Mouse (Mus musculus): ENCODE measurements around the gene Cdc42bpg. TPM values are rescaled to one million over a fixed set of nuclear protein-coding genes. Genes with fewer than 3 reads are reported as not detected.

Cdc42bpg gene
- polyA plus RNA-seq, 1 experiment from 2014 or later: 0.64 TPM

- H3K4me1 ChIP-seq (ENCODE audit: control insufficient read depth, insufficient read depth, low read length): no peaks in the 10 kb centered on the region; the same call in 1 of the 2 replicates
- H3K27me3 ChIP-seq (ENCODE audit: control insufficient read depth, insufficient read depth, low read length): no peaks in the 10 kb centered on the region
- H3K4me2 ChIP-seq (ENCODE audit: low read depth, low read length): no peak overlapping the region
- ATAC-seq (replicated peaks; ENCODE audit: extremely low read depth, insufficient read depth, low FRiP score): no peak
- H3K9ac ChIP-seq (ENCODE audit: low read length): no peak overlapping the region
- H3K27ac ChIP-seq (ENCODE audit: low read length): no peak overlapping the region
- 53% methylated on average over 11 of the region's 11 CpGs for WGBS
- no peaks in the 10 kb centered on the region for H3K9me3 ChIP-seq (replicated peaks; ENCODE audit: control insufficient read depth, low read length)
- H3K4me3 ChIP-seq (ENCODE audit: low read length): no peak overlapping the region
- H3K36me3 ChIP-seq (ENCODE audit: control insufficient read depth, insufficient read depth): no peaks in the 10 kb centered on the region
These were observed 38.7 kb upstream of the Cdc42bpg start for GRCm38 (mm10) chr19:6267306-6268169.

- no peaks in the 10 kb centered on the region; the same call in none of the 2 replicates for H3K4me1 ChIP-seq (ENCODE audit: control insufficient read depth, insufficient read depth, low read length)
- peak; percentile 46; the same call in 1 of the 2 replicates for ATAC-seq (replicated peaks; ENCODE audit: extremely low read depth, insufficient read depth, low FRiP score)
- no peak overlapping the region for H3K27ac ChIP-seq (ENCODE audit: low read length)
- no peak overlapping the region for H3K4me3 ChIP-seq (ENCODE audit: low read length)
- no peaks in the 10 kb centered on the region for H3K27me3 ChIP-seq (ENCODE audit: control insufficient read depth, insufficient read depth, low read length)
- no peaks in the 10 kb centered on the region for H3K36me3 ChIP-seq (ENCODE audit: control insufficient read depth, insufficient read depth)
- 12% methylated on average over 8 of the region's 8 CpGs for WGBS
- no peak overlapping the region for H3K4me2 ChIP-seq (ENCODE audit: low read depth, low read length)
- no peaks in the 10 kb centered on the region for H3K9me3 ChIP-seq (replicated peaks; ENCODE audit: control insufficient read depth, low read length)
- H3K9ac ChIP-seq (ENCODE audit: low read length): no peak overlapping the region
These were observed 38.1 kb upstream of the Cdc42bpg start for GRCm38 (mm10) chr19:6268170-6268528.

- Histone ChIP-seq H3K27ac (ENCODE audit: low read length) (no peak overlapping the region), H3K9me3 (replicated peaks; ENCODE audit: control insufficient read depth, low read length) (no peaks in the 10 kb centered on the region), H3K4me1 (ENCODE audit: control insufficient read depth, insufficient read depth, low read length) (no peaks in the 10 kb centered on the region; the same call in none of the 2 replicates), H3K4me3 (ENCODE audit: low read length) (no peak overlapping the region), H3K4me2 (ENCODE audit: low read depth, low read length) (no peak overlapping the region), H3K27me3 (ENCODE audit: control insufficient read depth, insufficient read depth, low read length) (no peaks in the 10 kb centered on the region), H3K9ac (ENCODE audit: low read length) (no peak overlapping the region), H3K36me3 (ENCODE audit: control insufficient read depth, insufficient read depth) (no peaks in the 10 kb centered on the region)
- ATAC-seq (replicated peaks; ENCODE audit: extremely low read depth, insufficient read depth, low FRiP score): no peak
- 83% methylated on average over 7 of the region's 7 CpGs for WGBS
These were observed 37.6 kb upstream of the Cdc42bpg start for GRCm38 (mm10) chr19:6268670-6269132.

- Histone ChIP-seq H3K27ac (ENCODE audit: low read length) (no peak overlapping the region), H3K27me3 (ENCODE audit: control insufficient read depth, insufficient read depth, low read length) (no peaks in the 10 kb centered on the region), H3K36me3 (ENCODE audit: control insufficient read depth, insufficient read depth) (no peaks in the 10 kb centered on the region), H3K4me2 (ENCODE audit: low read depth, low read length) (no peak overlapping the region), H3K4me3 (ENCODE audit: low read length) (no peak overlapping the region), H3K9me3 (replicated peaks; ENCODE audit: control insufficient read depth, low read length) (no peaks in the 10 kb centered on the region), H3K4me1 (ENCODE audit: control insufficient read depth, insufficient read depth, low read length) (no peaks in the 10 kb centered on the region; the same call in none of the 2 replicates), H3K9ac (ENCODE audit: low read length) (no peak overlapping the region)
- 85% methylated on average over 8 of the region's 8 CpGs for WGBS
- ATAC-seq (replicated peaks; ENCODE audit: extremely low read depth, insufficient read depth, low FRiP score): no peak
These were observed 36.3 kb upstream of the Cdc42bpg start for GRCm38 (mm10) chr19:6269798-6270475.

- H3K27me3 ChIP-seq (ENCODE audit: control insufficient read depth, insufficient read depth, low read length): no peaks in the 10 kb centered on the region
- H3K4me2 ChIP-seq (ENCODE audit: low read depth, low read length): no peak overlapping the region
- no peaks in the 10 kb centered on the region for H3K36me3 ChIP-seq (ENCODE audit: control insufficient read depth, insufficient read depth)
- peaks cover 5% of the 10 kb centered on the region for H3K4me1 ChIP-seq (ENCODE audit: control insufficient read depth, insufficient read depth, low read length)
- no peak overlapping the region for H3K4me3 ChIP-seq (ENCODE audit: low read length)
- no peak for ATAC-seq (replicated peaks; ENCODE audit: extremely low read depth, insufficient read depth, low FRiP score)
- no peak overlapping the region for H3K27ac ChIP-seq (ENCODE audit: low read length)
- WGBS: 59% methylated on average over 9 of the region's 9 CpGs
- no peaks in the 10 kb centered on the region for H3K9me3 ChIP-seq (replicated peaks; ENCODE audit: control insufficient read depth, low read length)
- H3K9ac ChIP-seq (ENCODE audit: low read length): no peak overlapping the region
These were observed 35.6 kb upstream of the Cdc42bpg start for GRCm38 (mm10) chr19:6270661-6271060.

GRCm38 (mm10) chr19:6271206-6271605 lies 35.0 kb upstream of the Cdc42bpg start:
- Histone ChIP-seq H3K9ac (ENCODE audit: low read length) (no peak overlapping the region), H3K27ac (ENCODE audit: low read length) (no peak overlapping the region), H3K4me3 (ENCODE audit: low read length) (no peak overlapping the region), H3K4me1 (ENCODE audit: control insufficient read depth, insufficient read depth, low read length) (peaks cover 10% of the 10 kb centered on the region), H3K36me3 (ENCODE audit: control insufficient read depth, insufficient read depth) (no peaks in the 10 kb centered on the region), H3K4me2 (ENCODE audit: low read depth, low read length) (no peak overlapping the region), H3K9me3 (replicated peaks; ENCODE audit: control insufficient read depth, low read length) (no peaks in the 10 kb centered on the region), H3K27me3 (ENCODE audit: control insufficient read depth, insufficient read depth, low read length) (no peaks in the 10 kb centered on the region)
- no peak for ATAC-seq (replicated peaks; ENCODE audit: extremely low read depth, insufficient read depth, low FRiP score)
- 51% methylated on average over 8 of the region's 8 CpGs for WGBS

- no peak overlapping the region for H3K4me2 ChIP-seq (ENCODE audit: low read depth, low read length)
- no peak for ATAC-seq (replicated peaks; ENCODE audit: extremely low read depth, insufficient read depth, low FRiP score)
- no peaks in the 10 kb centered on the region for H3K27me3 ChIP-seq (ENCODE audit: control insufficient read depth, insufficient read depth, low read length)
- WGBS: 75% methylated on average over 7 of the region's 7 CpGs
- H3K9me3 ChIP-seq (replicated peaks; ENCODE audit: control insufficient read depth, low read length): no peaks in the 10 kb centered on the region
- H3K4me1 ChIP-seq (ENCODE audit: control insufficient read depth, insufficient read depth, low read length): peaks cover 10% of the 10 kb centered on the region
- no peak overlapping the region for H3K4me3 ChIP-seq (ENCODE audit: low read length)
- H3K27ac ChIP-seq (ENCODE audit: low read length): no peak overlapping the region
- H3K9ac ChIP-seq (ENCODE audit: low read length): no peak overlapping the region
- H3K36me3 ChIP-seq (ENCODE audit: control insufficient read depth, insufficient read depth): no peaks in the 10 kb centered on the region
These were observed 34.2 kb upstream of the Cdc42bpg start for GRCm38 (mm10) chr19:6272053-6272452.

GRCm38 (mm10) chr19:6272738-6273137 lies 33.5 kb upstream of the Cdc42bpg start:
- no peak for ATAC-seq (replicated peaks; ENCODE audit: extremely low read depth, insufficient read depth, low FRiP score)
- no peak overlapping the region for H3K4me2 ChIP-seq (ENCODE audit: low read depth, low read length)
- H3K4me1 ChIP-seq (ENCODE audit: control insufficient read depth, insufficient read depth, low read length): peaks cover 11% of the 10 kb centered on the region
- H3K27ac ChIP-seq (ENCODE audit: low read length): peak overlapping the region; percentile 45
- no peak overlapping the region for H3K9ac ChIP-seq (ENCODE audit: low read length)
- H3K27me3 ChIP-seq (ENCODE audit: control insufficient read depth, insufficient read depth, low read length): no peaks in the 10 kb centered on the region
- no peaks in the 10 kb centered on the region for H3K9me3 ChIP-seq (replicated peaks; ENCODE audit: control insufficient read depth, low read length)
- H3K4me3 ChIP-seq (ENCODE audit: low read length): no peak overlapping the region
- 60% methylated on average over 4 of the region's 4 CpGs for WGBS
- H3K36me3 ChIP-seq (ENCODE audit: control insufficient read depth, insufficient read depth): no peaks in the 10 kb centered on the region

GRCm38 (mm10) chr19:6273592-6273991 lies 32.7 kb upstream of the Cdc42bpg start:
- 79% methylated on average over 4 of the region's 4 CpGs for WGBS
- no peaks in the 10 kb centered on the region for H3K27me3 ChIP-seq (ENCODE audit: control insufficient read depth, insufficient read depth, low read length)
- H3K36me3 ChIP-seq (ENCODE audit: control insufficient read depth, insufficient read depth): no peaks in the 10 kb centered on the region
- H3K9ac ChIP-seq (ENCODE audit: low read length): no peak overlapping the region
- no peak overlapping the region for H3K4me3 ChIP-seq (ENCODE audit: low read length)
- H3K27ac ChIP-seq (ENCODE audit: low read length): no peak overlapping the region
- ATAC-seq (replicated peaks; ENCODE audit: extremely low read depth, insufficient read depth, low FRiP score): no peak
- peaks cover 19% of the 10 kb centered on the region for H3K4me1 ChIP-seq (ENCODE audit: control insufficient read depth, insufficient read depth, low read length)
- no peaks in the 10 kb centered on the region for H3K9me3 ChIP-seq (replicated peaks; ENCODE audit: control insufficient read depth, low read length)
- H3K4me2 ChIP-seq (ENCODE audit: low read depth, low read length): no peak overlapping the region
